Mouse (Mus musculus) lung, postnatal 36 days (tissue): Measurements from ENCODE around the gene Lrg1.

Experiments used
- DNase-seq: peaks from one replicate; pipeline ENCODE4 v3.0.0; 2022; ENCODE audit warnings: mixed read lengths

The Lrg1 gene

GRCm38 (mm10) chr17:56074097-56074826 lies 47.5 kb downstream of the Lrg1 start:
- DNase-seq, result peak; percentile 95

- DNase-seq, result no peak
Observed at GRCm38 (mm10) chr17:56072243-56072642, 49.6 kb downstream of the Lrg1 start.

GRCm38 (mm10) chr17:56071126-56071525 lies 50.7 kb downstream of the Lrg1 start:
- no peak for DNase-seq
